16 mouse cellular contexts compared by ENCODE assay signal in genomic region chr4:123454871-123455640, GRCm38 (mm10).
A peak's percentile ranks its signal among the peaks of the same experiment; 100 is the strongest.
DNase-seq lines count a peak whose midpoint lies in the region; ATAC-seq lines count a peak whose summit lies in the region.
"Had no signal": no experiment of that assay in that cellular context is flagged by ENCODE, and none has a peak within 500 bp of the region (broad histone marks: within the 10 kb centered on the region; RNA-seq: fewer than 3 reads in every experiment).

No protein-coding gene starts in this region.

- H3K27ac ChIP-seq in heart, embryonic 16.5 days (ENCODE audit: low read length), result peak overlapping the region; percentile 88
- 0 out of 2 replicates have a peak overlapping the region, but pooled peaks have one; percentile 7 for H3K27ac ChIP-seq in kidney, embryonic 15.5 days
- no peak overlapping the region for H3K27ac ChIP-seq in midbrain, embryonic 16.5 days (ENCODE audit: low read length)
- H3K27ac ChIP-seq: hindbrain, embryonic 14.5 days; lung, embryonic 15.5 days had no signal

- H3K4me3 ChIP-seq in heart, embryonic 16.5 days (ENCODE audit: low read length), result no peak overlapping the region
- no peak overlapping the region for H3K4me3 ChIP-seq in kidney, embryonic 15.5 days (replicated peaks)
- no peak overlapping the region for H3K4me3 ChIP-seq in midbrain, embryonic 16.5 days (ENCODE audit: low read depth, low read length)
- H3K4me3 ChIP-seq: lung, embryonic 15.5 days; megakaryocyte, embryonic 14.5 days had no signal

- peak; percentile 91 for ATAC-seq in heart, embryonic 16.5 days (replicated peaks; ENCODE audit: extremely low read depth, insufficient read depth, low FRiP score)
- ATAC-seq in kidney, embryonic 15.5 days (replicated peaks; ENCODE audit: low FRiP score), result no peak
- no peak for ATAC-seq in midbrain, embryonic 16.5 days
- ATAC-seq in frontal cortex, adult (ENCODE audit: low TSS enrichment), result no peak
- ATAC-seq: CD4-positive, CD25-positive, alpha-beta regulatory T cell, adult 4 months; intestine, embryonic 16.5 days had no signal

- peak; percentile 24 for DNase-seq in urinary bladder, postnatal 14 days (ENCODE audit: low spot score)
- DNase-seq in urinary bladder, postnatal 25 days (ENCODE audit: low spot score), result no peak
- DNase-seq in embryo, embryonic 9.5 days (ENCODE audit: extremely low spot score), result no peak
- DNase-seq: adrenal gland, postnatal 36 days; cerebellum, postnatal 25 days; gastrocnemius, postnatal 25 days; thymus, adult 2 months had no signal

- peaks cover 25% of the 10 kb centered on the region for H3K4me1 ChIP-seq in heart, embryonic 16.5 days (ENCODE audit: control insufficient read depth, insufficient read depth, low read length)
- H3K4me1 ChIP-seq in kidney, embryonic 15.5 days, result no peaks in the 10 kb centered on the region
- H3K4me1 ChIP-seq in midbrain, embryonic 16.5 days (ENCODE audit: control insufficient read depth, insufficient read depth, low read length), result no peaks in the 10 kb centered on the region
- H3K4me1 ChIP-seq: lung, embryonic 15.5 days; megakaryocyte, embryonic 14.5 days had no signal

- H3K36me3 ChIP-seq in heart, embryonic 16.5 days (ENCODE audit: control insufficient read depth, insufficient read depth), result peaks cover 61% of the 10 kb centered on the region
- peaks cover 83% of the 10 kb centered on the region for H3K36me3 ChIP-seq in kidney, embryonic 15.5 days
- peaks cover 60% of the 10 kb centered on the region for H3K36me3 ChIP-seq in midbrain, embryonic 16.5 days (ENCODE audit: control insufficient read depth, insufficient read depth, low read length)

- peak overlapping the region; percentile 29; the same call in 1 of the 2 replicates for H3K9ac ChIP-seq in heart, embryonic 16.5 days (ENCODE audit: low read length)
- H3K9ac ChIP-seq in kidney, embryonic 15.5 days, result no peak overlapping the region
- no peak overlapping the region for H3K9ac ChIP-seq in midbrain, embryonic 16.5 days (ENCODE audit: low read depth, low read length)
- H3K9ac ChIP-seq: hindbrain, embryonic 14.5 days; lung, embryonic 15.5 days had no signal

- 42% methylated on average over 7 of the region's 7 CpGs for WGBS in heart, embryonic 16.5 days
- 50% methylated on average over 7 of the region's 7 CpGs for WGBS in kidney, embryonic 15.5 days
- 85% methylated on average over 7 of the region's 7 CpGs for WGBS in midbrain, embryonic 16.5 days

- H3K27me3 ChIP-seq in heart, embryonic 16.5 days (ENCODE audit: control insufficient read depth, insufficient read depth, low read length), result no peaks in the 10 kb centered on the region
- H3K27me3 ChIP-seq in kidney, embryonic 15.5 days, result no peaks in the 10 kb centered on the region
- H3K27me3 ChIP-seq in midbrain, embryonic 16.5 days (ENCODE audit: control insufficient read depth, insufficient read depth, low read depth, low read length), result no peaks in the 10 kb centered on the region
- H3K27me3 ChIP-seq: lung, embryonic 15.5 days; megakaryocyte, embryonic 14.5 days had no signal

- H3K4me2 ChIP-seq in heart, embryonic 16.5 days (ENCODE audit: low read depth, low read length), result no peak overlapping the region; the same call in 1 of the 2 replicates
- H3K4me2 ChIP-seq in kidney, embryonic 15.5 days, result no peak overlapping the region
- no peak overlapping the region for H3K4me2 ChIP-seq in midbrain, embryonic 16.5 days (ENCODE audit: low read length)
- H3K4me2 ChIP-seq: hindbrain, embryonic 14.5 days; lung, embryonic 15.5 days had no signal

- no peaks in the 10 kb centered on the region for H3K9me3 ChIP-seq in heart, embryonic 16.5 days (replicated peaks; ENCODE audit: control insufficient read depth, low read length)
- H3K9me3 ChIP-seq in kidney, embryonic 15.5 days (replicated peaks), result no peaks in the 10 kb centered on the region
- no peaks in the 10 kb centered on the region for H3K9me3 ChIP-seq in midbrain, embryonic 16.5 days (replicated peaks; ENCODE audit: control insufficient read depth, low read length, poor library complexity, severe bottlenecking)
- H3K9me3 ChIP-seq: lung, embryonic 15.5 days; megakaryocyte, embryonic 14.5 days had no signal
